Mouse (Mus musculus) lung, adult 2 months (tissue): Measurements from ENCODE around the gene Gm17268.

Experiments used
- CTCF ChIP-seq: fragments of 200-500 bp; IDR thresholded peaks from 2 replicates; pipeline ENCODE4 v1.5.1; 2011; ENCODE audit warnings: mild to moderate bottlenecking, low read length, control low read depth; ENCODE audit not compliant: insufficient read depth
- POLR2A ChIP-seq: fragments of 200-500 bp; IDR thresholded peaks from 2 replicates; pipeline ENCODE4 v1.6.1; 2011; ENCODE audit warnings: low read depth, mild to moderate bottlenecking, control low read depth, low read length, borderline replicate concordance; ENCODE audit errors: extremely low read depth

GRCm38 (mm10) chr11:82006796-82007423 is 31.5 kb downstream of the Gm17268 start:
- TF ChIP-seq CTCF (no peak), POLR2A (no peak)
